Mouse (Mus musculus) embryonic facial prominence, embryonic 11.5 days (tissue): ENCODE data around the gene Rap1a. TPM values are rescaled to one million over a fixed set of nuclear protein-coding genes. Genes with fewer than 3 reads are reported as not detected.
"Not testable (repeated sequence)": the region's sequence is repeated elsewhere in the genome, so short reads cannot be mapped to it uniquely, and the experiment has no call there.

Source experiments
- ATAC-seq: fragments of 200-750 bp; cut with Nextera tagmentation; replicated peaks from 2 replicates; pipeline ENCODE4 v1.8.0; 2017; ENCODE audit warnings: low read depth; ENCODE audit not compliant: insufficient number of reproducible peaks, low FRiP score, low TSS enrichment
- DNase-seq: peaks from one replicate; pipeline ENCODE4 v3.0.0-alpha.2; 2015; ENCODE audit warnings: low spot score
- H3K27ac ChIP-seq: fragments of 300-500 bp; sonication (generic); replicated peaks from 2 replicates; pipeline ENCODE4 v1.5.1; 2014; ENCODE audit warnings: mild to moderate bottlenecking, low read depth, low read length, control low read depth
- H3K27me3 ChIP-seq: fragments of 300-500 bp; sonication (generic); 2 replicates; pipeline ENCODE4 v1.6.1; 2014; ENCODE audit warnings: mild to moderate bottlenecking, low read length, moderate library complexity, mixed read lengths; ENCODE audit not compliant: control insufficient read depth, insufficient read depth
- H3K36me3 ChIP-seq: fragments of 300-500 bp; sonication (generic); replicated peaks from 2 replicates; pipeline ENCODE4 v1.6.1; 2014; ENCODE audit warnings: low read depth, mild to moderate bottlenecking, low read length, moderate library complexity, mixed read lengths; ENCODE audit not compliant: control insufficient read depth, insufficient read depth
- H3K4me1 ChIP-seq: fragments of 300-500 bp; sonication (generic); 2 replicates; pipeline ENCODE4 v1.6.1; 2014; ENCODE audit warnings: low read length, mixed read lengths; ENCODE audit not compliant: control insufficient read depth, insufficient read depth
- H3K4me2 ChIP-seq: fragments of 300-500 bp; sonication (generic); 2 replicates; pipeline ENCODE4 v1.6.1; 2014; ENCODE audit warnings: low read depth, mild to moderate bottlenecking, control low read depth, low read length, moderate library complexity
- H3K4me3 ChIP-seq: fragments of 300-500 bp; sonication (generic); 2 replicates; pipeline ENCODE4 v1.5.1; 2014; ENCODE audit warnings: low read depth, low read length, control low read depth
- H3K9ac ChIP-seq: fragments of 300-500 bp; sonication (generic); replicated peaks from 2 replicates; pipeline ENCODE4 v1.6.1; 2014; ENCODE audit warnings: mild to moderate bottlenecking, control low read depth, low read length
- H3K9me3 ChIP-seq: fragments of 300-500 bp; sonication (generic); replicated peaks from 2 replicates; pipeline ENCODE4 v1.6.1; 2016; ENCODE audit warnings: mild to moderate bottlenecking, low read length, inconsistent platforms, mixed read lengths; ENCODE audit not compliant: control insufficient read depth
- WGBS: fragments of 180-500 bp; shearing (Covaris S2); extraction: QIAGEN DNeasy Blood & Tissue Kit; methylation state at CpG from one replicate; pipeline ENCODE4 v1.1.7; 2014; 5-methylcytosine and 5-hydroxymethylcytosine counted together
- polyA plus RNA-seq: library from polyadenylated mRNA; unstranded; fragments of >200 nt; fragmentation: Nextera tagmentation; extraction: Ambion mirVana; gene quantifications from 2 replicates; pipeline ENCODE4 v1.2.1, GENCODE M21; 2014

Gene Rap1a
- polyA plus RNA-seq, 1 experiment from 2014 or later = 88.7 TPM

DNA sequence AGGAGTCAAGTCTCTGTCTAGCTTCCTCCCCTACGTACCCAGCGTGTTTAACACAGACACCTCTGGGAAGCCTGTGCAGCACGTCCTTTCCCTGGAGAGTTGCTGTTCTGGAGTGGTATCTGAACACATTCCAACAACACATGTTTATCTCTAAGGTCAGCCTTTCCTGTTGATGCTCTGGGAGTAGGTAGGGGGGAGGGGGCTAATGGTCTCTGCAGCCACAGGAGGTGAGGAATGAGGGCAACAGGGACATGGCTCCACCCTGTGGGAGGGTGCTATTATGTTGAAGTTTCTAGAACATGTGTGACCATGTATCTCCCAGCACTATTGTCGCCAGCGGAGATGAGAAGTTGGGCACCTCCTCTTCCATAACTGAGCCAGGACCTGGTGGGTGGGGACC is 99.7 kb downstream of the Rap1a start:
- no peaks in the 10 kb centered on the region for H3K9me3 ChIP-seq
- H3K4me1 ChIP-seq = no peaks in the 10 kb centered on the region; the same call in 1 of the 2 replicates
- no peaks in the 10 kb centered on the region for H3K36me3 ChIP-seq
- H3K27me3 ChIP-seq = no peaks in the 10 kb centered on the region; the same call in 1 of the 2 replicates
- no peak overlapping the region for H3K27ac ChIP-seq
- no peak overlapping the region for H3K4me2 ChIP-seq
- H3K4me3 ChIP-seq = no peak overlapping the region
- no peak overlapping the region for H3K9ac ChIP-seq
- ATAC-seq (no peak), DNase-seq (no peak)
- 56% methylated on average over 5 of the region's 5 CpGs for WGBS

DNA sequence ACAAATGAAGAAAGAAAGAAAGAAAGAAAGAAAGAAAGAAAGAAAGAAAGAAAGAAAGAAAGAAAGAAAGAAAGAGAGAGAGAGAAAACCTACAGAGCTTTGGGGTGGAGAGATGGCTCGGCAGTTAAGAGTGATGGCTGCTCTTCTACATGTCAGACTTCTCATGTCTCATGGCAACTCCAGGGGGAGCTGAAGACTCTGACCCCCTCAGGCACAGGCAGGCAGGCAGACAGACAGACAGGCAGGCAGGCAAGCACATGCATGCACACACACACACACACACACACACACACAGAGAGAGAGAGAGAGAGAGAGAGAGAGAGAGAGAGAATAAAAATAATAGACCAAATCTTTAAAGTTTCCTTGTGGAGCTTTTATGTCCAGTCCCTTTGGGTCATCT is 100.3 kb downstream of the Rap1a start:
- 38% methylated on average over 1 of the region's 1 CpGs for WGBS
- not testable (repeated sequence) for H3K4me3 ChIP-seq, DNase-seq, H3K36me3 ChIP-seq, ATAC-seq, H3K27me3 ChIP-seq, H3K27ac ChIP-seq, H3K4me1 ChIP-seq, H3K9me3 ChIP-seq, H3K4me2 ChIP-seq, H3K9ac ChIP-seq

DNA sequence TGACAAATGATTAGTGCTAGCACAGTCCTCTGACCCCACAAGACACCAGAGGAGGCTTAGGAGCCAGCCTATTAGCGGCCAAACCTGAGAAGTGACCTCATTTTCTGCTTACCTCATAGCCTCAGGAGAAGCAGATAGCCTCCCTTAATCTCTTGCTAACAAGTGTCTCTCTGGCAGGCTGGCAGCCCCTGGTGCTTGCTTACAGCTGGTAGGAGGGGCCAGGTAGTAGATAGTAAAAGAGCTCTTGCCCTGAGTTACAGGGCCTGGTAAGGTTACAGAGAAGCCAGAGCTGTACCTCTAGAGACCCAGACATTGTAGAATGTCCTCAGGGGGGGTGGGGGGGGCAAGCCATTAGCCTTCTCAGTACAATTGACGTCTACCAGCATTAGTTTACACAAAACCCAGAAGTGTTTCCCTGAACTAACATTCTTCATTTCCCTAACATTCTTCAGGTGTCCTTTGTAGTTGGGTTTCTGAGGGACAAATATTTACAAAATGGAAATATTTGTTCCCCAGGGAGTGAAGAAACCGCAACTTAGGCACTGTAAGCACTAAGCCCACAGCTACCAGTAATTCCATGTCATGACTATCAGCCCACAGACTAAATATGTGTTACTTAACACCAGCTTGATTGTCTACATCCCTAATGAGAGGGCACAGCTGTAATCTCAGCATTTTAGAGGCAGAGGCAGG is 101.7 kb downstream of the Rap1a start:
- Histone ChIP-seq H3K4me3 (no peak overlapping the region), H3K4me1 (peaks cover 3% of the 10 kb centered on the region), H3K4me2 (no peak overlapping the region), H3K36me3 (no peaks in the 10 kb centered on the region), H3K9ac (no peak overlapping the region), H3K27ac (no peak overlapping the region), H3K9me3 (no peaks in the 10 kb centered on the region), H3K27me3 (no peaks in the 10 kb centered on the region)
- 45% methylated on average over 3 of the region's 3 CpGs for WGBS
- no peak for ATAC-seq
- no peak for DNase-seq

DNA sequence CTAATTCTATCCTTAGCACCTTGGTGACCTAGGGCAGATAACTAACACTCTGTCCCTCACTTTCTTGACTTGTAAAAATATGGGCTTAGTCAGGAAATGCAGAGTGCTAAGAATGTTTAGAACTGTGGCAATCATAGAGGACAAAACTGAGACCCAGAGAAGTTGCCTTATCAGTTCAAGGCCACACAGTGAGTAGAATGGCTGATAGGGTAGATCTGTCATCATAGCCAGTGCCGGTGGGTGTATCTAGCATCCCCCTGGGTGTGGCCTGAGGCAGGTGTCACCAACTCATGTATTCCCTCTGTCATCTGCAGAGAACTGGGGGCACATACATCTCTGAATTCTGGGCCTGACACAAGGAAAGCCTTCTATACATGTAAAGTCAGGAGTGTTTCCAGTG is 102.8 kb downstream of the Rap1a start:
- Histone ChIP-seq H3K27me3 (no peaks in the 10 kb centered on the region), H3K9ac (no peak overlapping the region), H3K4me1 (peaks cover 3% of the 10 kb centered on the region), H3K36me3 (no peaks in the 10 kb centered on the region), H3K9me3 (no peaks in the 10 kb centered on the region), H3K4me2 (no peak overlapping the region), H3K4me3 (no peak overlapping the region), H3K27ac (no peak overlapping the region)
- ATAC-seq (no peak), DNase-seq (no peak)
- 85% methylated on average over 1 of the region's 1 CpGs for WGBS

DNA sequence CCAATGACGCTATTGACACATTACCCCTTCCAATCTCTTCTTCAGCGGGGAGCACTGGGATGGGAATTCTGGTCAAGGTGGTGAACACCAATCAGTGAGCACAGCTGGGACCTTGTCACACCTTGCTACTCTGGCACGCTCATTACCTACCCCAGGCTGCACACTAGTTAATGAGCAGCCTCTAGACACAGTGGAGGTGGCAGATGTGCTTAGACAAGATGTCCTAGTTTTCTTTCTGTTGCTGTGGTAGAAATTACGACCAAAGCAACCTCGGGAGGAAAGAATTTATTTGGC is 104.0 kb downstream of the Rap1a start:
- Histone ChIP-seq H3K36me3 (no peaks in the 10 kb centered on the region), H3K4me1 (peaks cover 3% of the 10 kb centered on the region), H3K27ac (no peak overlapping the region), H3K27me3 (no peaks in the 10 kb centered on the region), H3K9me3 (no peaks in the 10 kb centered on the region), H3K4me2 (no peak overlapping the region), H3K9ac (no peak overlapping the region), H3K4me3 (no peak overlapping the region)
- DNase-seq (no peak), ATAC-seq (no peak)
- WGBS = 70% methylated on average over 5 of the region's 5 CpGs

DNA sequence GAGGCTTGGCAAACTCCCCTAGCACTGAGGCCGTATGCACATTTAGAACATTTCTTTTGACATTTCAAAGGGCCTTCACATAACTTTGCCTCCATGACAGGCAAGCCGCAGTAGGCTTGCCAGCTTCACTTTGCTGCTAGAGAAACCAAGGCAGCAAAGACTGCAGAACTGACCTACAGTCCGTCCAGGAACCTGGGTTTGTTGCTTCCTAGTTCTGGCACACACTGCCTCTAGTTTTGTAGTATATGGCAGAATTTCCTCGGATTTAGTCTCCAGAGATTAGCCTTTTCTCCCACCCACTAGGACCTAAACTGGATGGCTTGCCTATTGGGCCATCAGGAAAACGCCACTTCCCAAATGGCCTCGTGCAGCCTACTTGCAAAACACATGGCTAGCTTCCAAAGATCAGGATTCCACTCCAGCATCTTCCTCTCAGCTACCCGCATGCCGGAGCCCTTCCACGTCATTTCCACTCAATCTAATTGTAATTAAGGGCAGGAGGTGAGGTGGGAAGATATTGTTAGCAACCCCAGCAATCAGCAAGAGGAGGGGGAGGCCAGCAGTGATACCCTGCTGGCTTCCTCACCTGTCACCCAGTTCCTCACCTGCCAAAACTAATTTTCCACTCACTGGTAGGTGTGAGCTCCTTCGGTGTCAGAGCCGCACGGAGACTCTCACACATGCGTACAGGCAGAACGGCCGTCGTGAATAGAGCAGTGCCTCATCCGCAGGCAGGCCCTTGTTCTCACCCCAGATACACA is 104.6 kb downstream of the Rap1a start:
- no peak for DNase-seq
- no peak for ATAC-seq
- Histone ChIP-seq H3K4me1 (peaks cover 3% of the 10 kb centered on the region), H3K4me2 (peak overlapping the region; percentile 13), H3K4me3 (no peak overlapping the region), H3K9ac (no peak overlapping the region), H3K36me3 (no peaks in the 10 kb centered on the region), H3K9me3 (no peaks in the 10 kb centered on the region), H3K27me3 (no peaks in the 10 kb centered on the region), H3K27ac (no peak overlapping the region)
- 73% methylated on average over 17 of the region's 17 CpGs for WGBS

DNA sequence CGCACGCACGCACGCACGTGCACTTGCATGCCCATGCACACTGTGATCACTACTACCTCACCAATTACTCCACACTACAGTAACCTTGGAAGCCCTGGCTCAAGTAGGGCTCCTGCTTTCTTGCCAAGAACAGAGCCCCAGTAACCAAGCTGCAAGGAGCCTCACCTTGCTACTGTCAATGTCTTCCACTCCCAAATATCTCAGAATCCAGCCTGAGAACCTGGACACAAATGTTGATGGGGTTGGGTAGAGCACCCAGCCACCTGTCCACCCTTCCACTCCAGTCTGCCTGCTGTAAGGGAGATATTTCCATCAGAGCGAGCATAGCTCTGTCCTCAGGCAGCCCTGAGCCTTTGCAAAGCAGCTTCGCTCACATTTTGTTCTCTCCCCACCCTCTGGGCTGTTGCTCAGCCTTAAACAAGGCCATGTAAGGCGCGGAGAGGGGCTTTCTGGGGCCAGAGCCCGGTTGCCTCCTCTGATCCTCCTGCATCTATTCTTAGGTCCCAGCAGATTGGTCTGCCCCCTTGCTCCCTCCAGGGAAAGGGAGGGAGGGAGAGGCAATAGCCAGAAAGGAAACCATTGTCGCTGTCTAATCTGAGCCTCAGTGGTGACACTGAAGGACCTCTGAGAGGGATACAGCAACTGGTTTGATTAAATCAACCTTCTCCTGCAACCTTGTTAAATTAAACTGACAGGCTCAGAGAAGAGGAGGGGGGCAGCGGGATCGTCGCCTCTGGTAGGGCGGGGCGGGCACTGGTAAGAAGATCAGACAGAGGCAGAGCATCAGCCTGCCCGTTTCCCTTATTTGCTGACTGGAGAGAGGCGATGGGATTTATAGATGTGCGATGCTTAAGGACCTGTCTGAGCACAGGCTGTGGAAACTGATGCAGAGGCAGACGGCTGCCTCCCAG is 105.4 kb downstream of the Rap1a start:
- DNase-seq (no peak), ATAC-seq (peak; percentile 26)
- H3K4me2 ChIP-seq = peak overlapping the region; percentile 13
- no peaks in the 10 kb centered on the region for H3K36me3 ChIP-seq
- 27% methylated on average over 20 of the region's 20 CpGs for WGBS
- no peak overlapping the region for H3K27ac ChIP-seq
- 0 out of 2 replicates have a peak overlapping the region, but pooled peaks have one; percentile 3 for H3K9ac ChIP-seq
- no peaks in the 10 kb centered on the region for H3K27me3 ChIP-seq
- H3K9me3 ChIP-seq = no peaks in the 10 kb centered on the region
- H3K4me3 ChIP-seq = no peak overlapping the region
- peaks cover 3% of the 10 kb centered on the region for H3K4me1 ChIP-seq
